Mouse (Mus musculus): ENCODE data around the gene Ebf1. TPM values are rescaled to one million over a fixed set of nuclear protein-coding genes. Genes with fewer than 3 reads are reported as not detected.

Gene Ebf1
- total RNA-seq, 1 experiment from 2014 or later: 35.5 TPM

GRCm38 (mm10) chr11:44661875-44662274 lies 44.8 kb downstream of the Ebf1 start:
- DNase-seq: no peak

GRCm38 (mm10) chr11:44663609-44664141 lies 46.6 kb downstream of the Ebf1 start:
- no peak for DNase-seq

- peak; percentile 72 for DNase-seq
Measured at GRCm38 (mm10) chr11:44665156-44665682, 48.1 kb downstream of the Ebf1 start.

GRCm38 (mm10) chr11:44665741-44666531 lies 48.8 kb downstream of the Ebf1 start:
- DNase-seq: peak; percentile 39

GRCm38 (mm10) chr11:44666741-44667140 lies 49.6 kb downstream of the Ebf1 start:
- no peak for DNase-seq

- DNase-seq: no peak
Measured at GRCm38 (mm10) chr11:44681306-44681705, 64.2 kb downstream of the Ebf1 start.

GRCm38 (mm10) chr11:44681995-44682394 lies 64.9 kb downstream of the Ebf1 start:
- DNase-seq: no peak

- DNase-seq: no peak
Measured at GRCm38 (mm10) chr11:44682703-44683539, 65.8 kb downstream of the Ebf1 start.

- peak; percentile 14 for DNase-seq
Measured at GRCm38 (mm10) chr11:44684486-44685076, 67.5 kb downstream of the Ebf1 start.

GRCm38 (mm10) chr11:44685129-44685528 lies 68.0 kb downstream of the Ebf1 start:
- DNase-seq: no peak

GRCm38 (mm10) chr11:44685911-44686361 lies 68.8 kb downstream of the Ebf1 start:
- peak; percentile 22 for DNase-seq

- DNase-seq: no peak
Measured at GRCm38 (mm10) chr11:44686378-44686777, 69.3 kb downstream of the Ebf1 start.

GRCm38 (mm10) chr11:44688542-44688941 lies 71.4 kb downstream of the Ebf1 start:
- DNase-seq: no peak

- no peak for DNase-seq
Measured at GRCm38 (mm10) chr11:44689571-44690264, 72.6 kb downstream of the Ebf1 start.

- no peak for DNase-seq
Measured at GRCm38 (mm10) chr11:44690265-44690572, 73.1 kb downstream of the Ebf1 start.

- no peak for DNase-seq
Measured at GRCm38 (mm10) chr11:44695416-44695815, 78.3 kb downstream of the Ebf1 start.

GRCm38 (mm10) chr11:44696539-44697201 lies 79.6 kb downstream of the Ebf1 start:
- DNase-seq: peak; percentile 35

- DNase-seq: no peak
Measured at GRCm38 (mm10) chr11:44700181-44700580, 83.1 kb downstream of the Ebf1 start.

- no peak for DNase-seq
Measured at GRCm38 (mm10) chr11:44701221-44701810, 84.2 kb downstream of the Ebf1 start.

GRCm38 (mm10) chr11:44701864-44702263 lies 84.7 kb downstream of the Ebf1 start:
- no peak for DNase-seq

All from adrenal gland, postnatal 14 days (tissue).